ENCODE assay signal across 8 mouse cellular contexts in genomic region chr6:83086121-83087035, GRCm38 (mm10). TPM values are rescaled to one million over a fixed set of nuclear protein-coding genes. Genes with fewer than 3 reads are reported as not detected.
DNase-seq lines count a peak whose midpoint lies in the region; ATAC-seq and TF ChIP-seq lines count a peak whose summit lies in the region.

Gene Lbx2 (plus strand): TSS chr6:83086367.

- WGBS in limb, embryonic 14.5 days, result 4% methylated on average over 42 of the region's 42 CpGs

- peaks cover 60% of the 10 kb centered on the region for H3K27me3 ChIP-seq in limb, embryonic 14.5 days (ENCODE audit: control insufficient read depth, insufficient read depth, low read length)

- no peak within 1 kb of the TSS for H3K27ac ChIP-seq in limb, embryonic 14.5 days (replicated peaks; ENCODE audit: low read depth, low read length)

- peak within 1 kb of the TSS; percentile 49 for H3K4me2 ChIP-seq in limb, embryonic 14.5 days (replicated peaks; ENCODE audit: low read depth, low read length, severe bottlenecking)

- no peak for TF ChIP-seq POLR2A in limb, embryonic 14.5 days (IDR thresholded peaks at IDR 0.05; ENCODE audit: borderline replicate concordance, extremely low read depth, insufficient read depth, insufficient read length)

- DNase-seq in gastrocnemius, postnatal 10 days, result peak; percentile 25
- DNase-seq in gastrocnemius, postnatal 14 days, result no peak
- DNase-seq in thymus, postnatal 4 days, result peak; percentile 70
- DNase-seq in thymus, adult 18-20 months, result no peak
- no peak for DNase-seq in limb, embryonic 14.5 days (ENCODE audit: low spot score)
- peak; percentile 57 for DNase-seq in testis, postnatal 10 days (ENCODE audit: low spot score)
- DNase-seq in layer of hippocampus, adult 9-11 months, result no peak
- no peak for DNase-seq in cerebellum, postnatal 14 days

- H3K36me3 ChIP-seq in limb, embryonic 14.5 days (ENCODE audit: control insufficient read depth, insufficient read depth, low read length), result peaks cover 7% of the 10 kb centered on the region; the same call in 1 of the 2 replicates

- H3K4me3 ChIP-seq in limb, embryonic 14.5 days (replicated peaks; ENCODE audit: low read length), result peak within 1 kb of the TSS; percentile 29

- intact Hi-C loops in gastrocnemius, postnatal 14 days (cut with DNase I; ENCODE audit: low total_unique reads), result no loop called here

- peaks cover 8% of the 10 kb centered on the region; the same call in 1 of the 2 replicates for H3K4me1 ChIP-seq in limb, embryonic 14.5 days (ENCODE audit: control insufficient read depth, insufficient read depth, low read length)

- no peak for ATAC-seq in limb, embryonic 14.5 days (ENCODE audit: low FRiP score, low read depth)

- no peaks in the 10 kb centered on the region for H3K9me3 ChIP-seq in limb, embryonic 14.5 days (ENCODE audit: control insufficient read depth, low read length)

- H3K9ac ChIP-seq in limb, embryonic 14.5 days (ENCODE audit: low read depth, low read length, severe bottlenecking), result peak within 1 kb of the TSS; percentile 9; the same call in 1 of the 2 replicates

RNA-seq across cellular contexts. Expression of gene Lbx2, which starts in this region (rescaled TPM):
- total RNA-seq in gastrocnemius, postnatal 10 days (2021), result 1 to 10 TPM in 1 of 2 experiments, under 1 TPM in 1; 0.33 to 1.3 TPM
- under 1 TPM in 1 of 2 experiments, not detected in 1; 0.49 TPM for total RNA-seq in gastrocnemius, postnatal 14 days (2021)
- 0.54 and 1.2 TPM in 2 replicates for polyA plus RNA-seq in limb, embryonic 14.5 days (2012; rRNA removed)
- polyA plus RNA-seq in limb, embryonic 14.5 days (2014; fragmentation: Nextera tagmentation; extraction: Ambion mirVana), result 0.52 and 0.87 TPM in 2 replicates

Comparison
In these comparisons a context has a peak if more than half of its experiments do, and no peak if none do; other contexts are left out.
1. DNase-seq: peak in gastrocnemius, postnatal 10 days (single experiment), thymus, postnatal 4 days (single experiment) and testis, postnatal 10 days (single experiment); none in gastrocnemius, postnatal 14 days (single experiment), thymus, adult 18-20 months (0 of 2), limb, embryonic 14.5 days (single experiment), layer of hippocampus, adult 9-11 months (single experiment) and cerebellum, postnatal 14 days (0 of 2).